Mouse (Mus musculus) liver, embryonic 16.5 days (tissue): ENCODE measurements at regions not wholly inside any gene's neighbourhood (a gene's known extent, or its start where the extent isn't known, plus 50 kb on each side); places are given as distances from the start of the nearest gene placed in this dataset.

Experiments used
- ATAC-seq: fragments of 200-750 bp; cut with Nextera tagmentation; 2 replicates; pipeline ENCODE4 v1.8.0; 2017; ENCODE audit warnings: low read depth, mild to moderate bottlenecking, moderate number of reproducible peaks, moderate library complexity
- H3K27ac ChIP-seq: fragments of 300-500 bp; sonication (generic); 2 replicates; pipeline ENCODE4 v1.5.1; 2014; ENCODE audit warnings: mild to moderate bottlenecking, low read length
- H3K27me3 ChIP-seq: fragments of 300-500 bp; sonication (generic); 2 replicates; pipeline ENCODE4 v1.6.1; 2014; ENCODE audit warnings: low read depth, low read length, mixed read lengths; ENCODE audit not compliant: control insufficient read depth, insufficient read depth
- H3K36me3 ChIP-seq: fragments of 300-500 bp; sonication (generic); 2 replicates; pipeline ENCODE4 v1.6.1; 2014; ENCODE audit warnings: mild to moderate bottlenecking; ENCODE audit not compliant: control insufficient read depth, insufficient read depth
- H3K4me1 ChIP-seq: fragments of 300-500 bp; sonication (generic); 2 replicates; pipeline ENCODE4 v1.6.1; 2014; ENCODE audit warnings: low read depth, low read length, mixed read lengths; ENCODE audit not compliant: control insufficient read depth
- H3K4me2 ChIP-seq: fragments of 300-500 bp; sonication (generic); 2 replicates; pipeline ENCODE4 v1.6.1; 2014; ENCODE audit warnings: low read depth, low read length, mixed read lengths
- H3K4me3 ChIP-seq: fragments of 300-500 bp; sonication (generic); 2 replicates; pipeline ENCODE4 v1.5.1; 2014; ENCODE audit warnings: low read depth, mild to moderate bottlenecking, low read length
- H3K9ac ChIP-seq: fragments of 300-500 bp; sonication (generic); 2 replicates; pipeline ENCODE4 v1.6.1; 2014; ENCODE audit warnings: low read depth, low read length
- H3K9me3 ChIP-seq: fragments of 300-500 bp; sonication (generic); replicated peaks from 2 replicates; pipeline ENCODE4 v1.6.1; 2016; ENCODE audit warnings: low read length; ENCODE audit not compliant: control insufficient read depth
- WGBS: fragments of 180-500 bp; shearing (Covaris S2); extraction: QIAGEN DNeasy Blood & Tissue Kit; methylation state at CpG from one replicate; pipeline ENCODE4 v1.1.7; 2014; ENCODE audit not compliant: insufficient replicate concordance; 5-methylcytosine and 5-hydroxymethylcytosine counted together

- Histone ChIP-seq H3K9ac (no peak overlapping the region), H3K27ac (no peak overlapping the region), H3K9me3 (no peaks in the 10 kb centered on the region), H3K4me3 (no peak overlapping the region), H3K4me2 (no peak overlapping the region), H3K27me3 (no peaks in the 10 kb centered on the region), H3K36me3 (no peaks in the 10 kb centered on the region), H3K4me1 (no peaks in the 10 kb centered on the region)
- 55% methylated on average over 6 of the region's 6 CpGs for WGBS
- no peak for ATAC-seq
Observed at GRCm38 (mm10) chr17:27364899-27365298, 156.3 kb downstream of the Grm4 start.

- Histone ChIP-seq H3K9ac (no peak overlapping the region), H3K4me3 (no peak overlapping the region), H3K36me3 (no peaks in the 10 kb centered on the region), H3K4me2 (no peak overlapping the region), H3K4me1 (no peaks in the 10 kb centered on the region), H3K27ac (no peak overlapping the region), H3K27me3 (no peaks in the 10 kb centered on the region), H3K9me3 (no peaks in the 10 kb centered on the region)
- WGBS: 65% methylated on average over 7 of the region's 7 CpGs
- no peak for ATAC-seq
Observed at GRCm38 (mm10) chr17:27364338-27364737, 156.9 kb downstream of the Grm4 start.

- ATAC-seq: no peak
- H3K36me3 ChIP-seq: no peaks in the 10 kb centered on the region
- no peaks in the 10 kb centered on the region for H3K27me3 ChIP-seq
- H3K4me2 ChIP-seq: no peak overlapping the region
- H3K27ac ChIP-seq: no peak overlapping the region
- no peaks in the 10 kb centered on the region for H3K9me3 ChIP-seq
- WGBS: 44% methylated on average over 6 of the region's 6 CpGs
- H3K4me3 ChIP-seq: no peak overlapping the region
- no peak overlapping the region for H3K9ac ChIP-seq
- H3K4me1 ChIP-seq: no peaks in the 10 kb centered on the region
Observed at GRCm38 (mm10) chr17:27363911-27364310, 157.3 kb downstream of the Grm4 start.

GRCm38 (mm10) chr17:27362221-27362620 lies 158.0 kb upstream of the Lemd2 start:
- 75% methylated on average over 8 of the region's 8 CpGs for WGBS
- ATAC-seq: no peak
- H3K4me2 ChIP-seq: no peak overlapping the region

GRCm38 (mm10) chr17:27361362-27361761 lies 157.1 kb upstream of the Lemd2 start:
- H3K27me3 ChIP-seq: no peaks in the 10 kb centered on the region
- no peak overlapping the region for H3K9ac ChIP-seq
- no peaks in the 10 kb centered on the region for H3K36me3 ChIP-seq
- no peak overlapping the region for H3K27ac ChIP-seq
- H3K4me3 ChIP-seq: no peak overlapping the region
- ATAC-seq: no peak
- 58% methylated on average over 2 of the region's 2 CpGs for WGBS
- no peak overlapping the region for H3K4me2 ChIP-seq
- H3K4me1 ChIP-seq: no peaks in the 10 kb centered on the region
- no peaks in the 10 kb centered on the region for H3K9me3 ChIP-seq

More at GRCm38 (mm10) chr17:27362221-27362620, 158.0 kb upstream of the Lemd2 start:
- Histone ChIP-seq H3K36me3 (no peaks in the 10 kb centered on the region), H3K4me1 (no peaks in the 10 kb centered on the region), H3K9ac (no peak overlapping the region), H3K27me3 (no peaks in the 10 kb centered on the region), H3K9me3 (no peaks in the 10 kb centered on the region), H3K27ac (no peak overlapping the region), H3K4me3 (no peak overlapping the region)

GRCm38 (mm10) chr17:27356862-27357261 lies 152.6 kb upstream of the Lemd2 start:
- ATAC-seq: no peak
- no peak overlapping the region for H3K9ac ChIP-seq
- H3K9me3 ChIP-seq: no peaks in the 10 kb centered on the region
- no peak overlapping the region for H3K27ac ChIP-seq
- H3K4me1 ChIP-seq: no peaks in the 10 kb centered on the region
- no peak overlapping the region for H3K4me2 ChIP-seq
- H3K36me3 ChIP-seq: no peaks in the 10 kb centered on the region
- WGBS: 55% methylated on average over 3 of the region's 3 CpGs
- H3K4me3 ChIP-seq: no peak overlapping the region
- H3K27me3 ChIP-seq: no peaks in the 10 kb centered on the region

- Histone ChIP-seq H3K36me3 (no peaks in the 10 kb centered on the region), H3K27ac (no peak overlapping the region), H3K9ac (no peak overlapping the region), H3K27me3 (no peaks in the 10 kb centered on the region), H3K4me3 (no peak overlapping the region), H3K4me2 (no peak overlapping the region), H3K4me1 (no peaks in the 10 kb centered on the region), H3K9me3 (no peaks in the 10 kb centered on the region)
- 74% methylated on average over 9 of the region's 9 CpGs for whole genome bisulfite sequencing
- no peak for ATAC-seq
Observed at GRCm38 (mm10) chr17:27355717-27356116, 151.4 kb upstream of the Lemd2 start.

- Histone ChIP-seq H3K4me2 (no peak overlapping the region), H3K27ac (no peak overlapping the region), H3K9ac (no peak overlapping the region), H3K4me1 (no peaks in the 10 kb centered on the region), H3K36me3 (no peaks in the 10 kb centered on the region), H3K4me3 (no peak overlapping the region), H3K9me3 (no peaks in the 10 kb centered on the region), H3K27me3 (no peaks in the 10 kb centered on the region)
- WGBS: 80% methylated on average over 4 of the region's 4 CpGs
- no peak for ATAC-seq
Observed at GRCm38 (mm10) chr17:27355056-27355455, 150.8 kb upstream of the Lemd2 start.

GRCm38 (mm10) chr17:27349911-27350310 lies 145.6 kb upstream of the Lemd2 start:
- Histone ChIP-seq H3K4me1 (no peaks in the 10 kb centered on the region), H3K9me3 (no peaks in the 10 kb centered on the region), H3K4me3 (no peak overlapping the region), H3K4me2 (no peak overlapping the region), H3K9ac (no peak overlapping the region), H3K27me3 (no peaks in the 10 kb centered on the region), H3K36me3 (no peaks in the 10 kb centered on the region), H3K27ac (no peak overlapping the region)
- WGBS: 66% methylated on average over 9 of the region's 9 CpGs
- ATAC-seq: no peak

- Histone ChIP-seq H3K27ac (no peak overlapping the region), H3K36me3 (no peaks in the 10 kb centered on the region), H3K4me2 (no peak overlapping the region), H3K4me3 (no peak overlapping the region), H3K4me1 (no peaks in the 10 kb centered on the region), H3K9ac (no peak overlapping the region), H3K27me3 (no peaks in the 10 kb centered on the region), H3K9me3 (no peaks in the 10 kb centered on the region)
- WGBS: 62% methylated on average over 4 of the region's 4 CpGs
- ATAC-seq: no peak
Observed at GRCm38 (mm10) chr17:27349432-27349831, 145.2 kb upstream of the Lemd2 start.
